Mouse (Mus musculus): ENCODE measurements around the gene Rtn4rl2. TPM values are rescaled to one million over a fixed set of nuclear protein-coding genes. Genes with fewer than 3 reads are reported as not detected.
"Not testable (repeated sequence)": the region's sequence is repeated elsewhere in the genome, so short reads cannot be mapped to it uniquely, and the experiment has no call there.

Gene Rtn4rl2
- total RNA-seq (2021), result 100 to 1,000 TPM; 103 to 104 TPM
- long read RNA-seq, transcript Rtn4rl2-203 (3 exons, 1,303 nt), result major isoform, 127 of 163 reads
- long read RNA-seq, partial matches to known transcripts, result 4 of 163 reads
- long read RNA-seq, other reads (novel, unspliced or antisense), result 32 of 163 reads

DNA sequence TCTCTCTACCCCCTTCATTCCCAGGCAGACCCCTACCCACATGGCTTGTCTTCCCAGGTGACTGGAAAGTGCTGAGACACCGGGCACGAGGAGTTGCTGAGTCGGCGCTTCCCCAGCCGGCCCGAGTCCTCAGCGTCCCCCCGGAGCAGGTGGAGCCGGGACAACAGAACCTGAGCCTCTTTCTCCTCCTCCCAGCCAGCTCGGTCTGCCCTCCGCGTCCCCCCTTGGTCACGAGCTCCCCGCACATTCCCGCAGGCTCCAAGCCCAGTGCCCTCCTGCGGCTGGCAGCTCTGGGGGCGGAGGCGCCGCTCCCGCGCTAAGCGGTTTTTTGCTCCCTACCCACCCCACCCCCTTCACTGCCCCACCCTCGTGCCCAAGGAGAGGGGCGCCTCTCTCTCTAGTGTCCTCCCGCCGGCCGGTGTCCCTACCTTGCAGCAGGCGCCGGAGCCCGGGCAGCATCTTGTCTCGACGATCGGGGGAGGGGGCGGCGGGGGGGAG, at the start of gene Rtn4rl2:
Rtn4rl2 (minus strand) TSS at position 477 of the 498 bp plus-strand sequence.
- DNase-seq (ENCODE audit: low spot score in 2 of 2), result no peak

DNA sequence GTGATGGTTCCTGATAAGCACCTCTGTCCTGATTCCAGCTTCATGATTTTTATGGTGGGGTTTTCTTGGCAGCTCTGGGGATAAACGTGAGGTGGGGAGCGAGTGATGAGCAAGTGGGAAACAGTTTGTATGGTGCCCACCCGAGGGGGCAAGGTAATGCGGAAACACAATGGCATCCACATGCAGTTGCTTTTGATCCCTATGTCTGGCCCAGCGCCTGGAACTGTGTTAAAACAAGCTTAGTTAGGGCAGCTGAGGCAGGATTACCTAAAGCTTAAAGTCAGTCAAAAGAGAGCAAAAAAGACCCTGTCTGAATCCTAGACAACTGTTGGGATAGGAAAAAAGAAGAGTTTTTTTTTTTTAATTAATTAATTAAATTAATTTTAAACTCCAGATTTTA, 48.6 kb upstream of the Rtn4rl2 start:
- no peak for DNase-seq (ENCODE audit: low spot score in 2 of 2)

DNA sequence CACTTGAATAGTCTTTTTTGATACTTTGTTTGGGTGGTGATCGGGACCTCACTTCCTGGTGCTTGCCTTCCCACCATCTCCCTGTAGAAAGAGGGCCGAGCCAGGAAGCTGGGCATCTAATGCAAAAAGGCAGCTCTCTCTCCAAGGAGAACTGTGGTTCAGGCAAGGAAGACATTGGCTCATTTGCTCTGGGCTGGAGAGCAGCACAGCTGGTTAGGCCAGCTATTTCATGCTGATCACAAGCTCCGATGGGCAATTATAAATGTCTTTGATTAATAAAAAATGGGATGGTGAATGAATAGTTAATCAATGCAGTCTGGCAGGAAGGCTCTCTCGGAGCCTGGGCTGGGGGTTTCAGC, 48.1 kb upstream of the Rtn4rl2 start:
- DNase-seq (ENCODE audit: low spot score in 2 of 2), result no peak

GRCm38 (mm10) chr2:84933992-84934648, 47.6 kb upstream of the Rtn4rl2 start:
- DNase-seq (ENCODE audit: low spot score in 2 of 2), result no peak

DNA sequence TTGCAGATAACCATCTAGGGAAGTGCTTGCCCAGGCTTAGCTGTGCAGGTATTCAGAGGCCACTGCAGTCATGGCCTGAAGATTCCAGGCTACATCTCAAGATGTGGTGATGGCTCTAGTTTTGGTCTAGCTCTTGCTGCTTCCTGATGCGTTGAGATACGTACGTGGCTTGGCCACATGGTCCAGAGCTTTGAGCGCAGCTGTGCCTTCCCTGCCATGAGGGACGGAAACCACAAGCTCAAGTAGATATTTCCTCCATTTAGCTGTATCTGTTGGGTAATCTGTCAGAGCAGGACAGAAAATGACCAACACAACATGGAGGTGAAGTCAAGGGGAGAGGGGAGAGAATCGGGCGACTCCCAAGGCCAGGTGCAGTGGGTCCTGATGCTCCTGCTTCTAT, 43.7 kb upstream of the Rtn4rl2 start:
- no peak for DNase-seq (ENCODE audit: low spot score in 2 of 2)

GRCm38 (mm10) chr2:84919601-84920108, 33.1 kb upstream of the Rtn4rl2 start:
- no peak for DNase-seq (ENCODE audit: low spot score in 2 of 2)

DNA sequence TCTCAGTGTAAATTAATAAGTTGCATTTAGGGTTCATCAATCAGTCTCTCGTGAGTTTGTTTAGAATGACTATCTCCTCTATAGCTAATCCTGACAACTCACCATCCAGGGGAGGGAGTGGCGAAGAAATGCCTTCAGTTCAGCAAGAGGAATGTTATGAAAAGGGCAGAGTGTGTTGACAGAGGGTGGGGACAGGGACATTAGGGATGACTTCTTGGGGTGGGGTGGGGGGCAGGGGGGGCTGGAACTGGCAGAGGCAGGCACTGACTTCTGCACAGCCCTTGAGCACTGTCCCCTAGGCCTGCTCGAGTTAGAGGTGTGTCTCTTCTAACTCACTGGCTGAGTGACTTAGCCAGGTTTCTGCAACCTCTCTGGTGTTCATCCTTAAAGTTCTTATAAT, 31.7 kb upstream of the Rtn4rl2 start:
- no peak for DNase-seq (ENCODE audit: low spot score in 2 of 2)

- DNase-seq (ENCODE audit: low spot score in 2 of 2), result no peak
These were observed 30.2 kb upstream of the Rtn4rl2 start for GRCm38 (mm10) chr2:84916548-84917320.

DNA sequence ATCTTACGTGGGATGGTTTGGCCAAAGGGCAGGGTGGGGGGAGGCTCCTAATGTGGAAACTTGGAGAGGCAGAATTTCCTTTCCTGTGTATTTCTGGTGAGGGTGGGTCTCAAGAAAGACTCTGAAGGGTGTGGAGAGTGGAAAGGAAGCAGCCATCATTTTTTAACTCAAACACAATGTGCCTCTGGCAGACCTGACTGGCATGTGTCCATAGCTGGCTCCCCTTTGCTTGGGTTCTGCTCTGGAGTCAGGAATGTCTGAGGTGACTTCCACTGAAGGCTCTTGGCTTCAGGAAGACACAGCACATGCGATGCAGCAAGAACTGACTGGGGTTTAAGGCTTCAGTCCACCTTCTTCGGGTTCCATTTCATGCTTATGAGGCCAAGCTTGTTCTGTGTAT, 28.8 kb upstream of the Rtn4rl2 start:
- no peak for DNase-seq (ENCODE audit: low spot score in 2 of 2)

DNA sequence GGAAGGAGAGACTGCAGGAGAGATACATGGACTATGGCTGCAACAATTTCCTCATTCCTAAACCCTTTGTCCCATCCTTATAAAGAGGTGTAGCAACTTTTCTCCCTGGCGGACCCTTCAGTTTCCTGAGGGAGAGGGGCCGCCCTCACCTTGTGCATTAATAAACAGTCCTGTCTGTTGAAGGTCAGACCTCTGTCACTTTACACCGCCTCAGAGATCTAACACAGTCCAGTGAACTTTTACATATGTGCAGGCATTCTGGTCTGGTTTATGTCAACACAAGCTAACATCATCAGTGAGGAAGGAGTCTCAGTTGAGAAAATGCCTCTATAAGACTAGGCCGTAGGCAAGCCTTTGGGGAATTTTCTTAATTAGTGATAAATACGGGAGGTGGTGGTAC, 27.4 kb upstream of the Rtn4rl2 start:
- no peak for DNase-seq (ENCODE audit: low spot score in 2 of 2)

DNA sequence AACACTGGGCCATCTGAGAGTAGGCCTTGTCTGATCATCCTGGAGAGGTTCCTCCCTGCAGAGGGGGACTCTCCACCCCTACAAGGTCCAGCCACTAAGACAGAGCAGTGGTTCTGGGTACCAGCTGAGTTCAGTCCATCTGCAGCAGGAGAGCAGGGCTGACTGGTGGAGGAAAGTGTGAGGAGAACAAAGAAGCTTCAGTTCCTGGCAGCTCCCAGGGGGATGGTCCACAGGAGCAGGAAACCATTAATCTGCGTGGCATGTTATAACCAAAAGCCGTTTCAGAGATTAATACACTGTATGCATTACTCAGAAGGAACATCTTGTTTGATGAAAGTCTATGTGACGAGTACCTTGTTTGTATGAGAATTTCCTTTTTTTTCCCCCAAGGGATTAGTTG, 26.2 kb upstream of the Rtn4rl2 start:
- no peak for DNase-seq (ENCODE audit: low spot score in 2 of 2)

GRCm38 (mm10) chr2:84896686-84897085, 10.2 kb upstream of the Rtn4rl2 start:
- DNase-seq (ENCODE audit: low spot score in 2 of 2), result not testable (repeated sequence)

DNA sequence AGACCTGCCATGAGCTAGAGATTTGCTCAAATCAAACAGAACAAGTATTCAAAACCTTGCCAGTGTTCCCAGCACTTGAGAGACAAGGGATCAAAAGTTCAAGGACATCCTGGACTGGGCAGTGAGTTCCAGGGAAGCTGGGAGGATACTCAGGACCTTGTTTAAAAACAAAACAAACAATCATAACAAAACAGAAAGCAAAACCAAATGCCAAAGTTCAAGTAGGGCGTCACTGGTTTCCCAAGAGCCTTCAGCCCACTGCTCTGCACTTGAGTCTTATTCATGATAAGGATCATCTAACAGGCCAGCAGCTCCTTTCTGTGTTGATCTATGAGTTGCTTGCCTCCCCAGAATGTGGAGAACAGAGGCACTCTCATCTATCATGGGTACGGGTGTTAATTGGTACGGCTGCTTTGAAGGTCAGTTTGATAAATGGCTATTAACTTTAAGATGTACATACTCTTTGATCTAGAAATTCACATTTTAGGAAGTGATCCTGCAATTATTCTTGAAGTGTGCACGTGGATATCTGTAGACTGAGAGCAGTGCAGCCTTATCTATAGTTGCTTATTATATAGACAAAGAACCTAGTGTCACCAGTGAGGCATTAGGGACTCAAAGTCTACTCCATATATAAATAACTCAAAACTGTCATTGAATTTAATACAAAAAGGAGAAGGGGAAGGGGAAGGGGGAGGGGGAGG, 9.1 kb upstream of the Rtn4rl2 start:
- no peak for DNase-seq (ENCODE audit: low spot score in 2 of 2)

- DNase-seq (ENCODE audit: low spot score in 2 of 2), result peak in 1 of 2 experiments; percentile 82
These were observed 6.8 kb upstream of the Rtn4rl2 start for GRCm38 (mm10) chr2:84893359-84893758.

- DNase-seq (ENCODE audit: low spot score in 2 of 2), result peak in 1 of 2 experiments; percentile 91
These were observed 3.5 kb upstream of the Rtn4rl2 start for GRCm38 (mm10) chr2:84890045-84890340.

DNA sequence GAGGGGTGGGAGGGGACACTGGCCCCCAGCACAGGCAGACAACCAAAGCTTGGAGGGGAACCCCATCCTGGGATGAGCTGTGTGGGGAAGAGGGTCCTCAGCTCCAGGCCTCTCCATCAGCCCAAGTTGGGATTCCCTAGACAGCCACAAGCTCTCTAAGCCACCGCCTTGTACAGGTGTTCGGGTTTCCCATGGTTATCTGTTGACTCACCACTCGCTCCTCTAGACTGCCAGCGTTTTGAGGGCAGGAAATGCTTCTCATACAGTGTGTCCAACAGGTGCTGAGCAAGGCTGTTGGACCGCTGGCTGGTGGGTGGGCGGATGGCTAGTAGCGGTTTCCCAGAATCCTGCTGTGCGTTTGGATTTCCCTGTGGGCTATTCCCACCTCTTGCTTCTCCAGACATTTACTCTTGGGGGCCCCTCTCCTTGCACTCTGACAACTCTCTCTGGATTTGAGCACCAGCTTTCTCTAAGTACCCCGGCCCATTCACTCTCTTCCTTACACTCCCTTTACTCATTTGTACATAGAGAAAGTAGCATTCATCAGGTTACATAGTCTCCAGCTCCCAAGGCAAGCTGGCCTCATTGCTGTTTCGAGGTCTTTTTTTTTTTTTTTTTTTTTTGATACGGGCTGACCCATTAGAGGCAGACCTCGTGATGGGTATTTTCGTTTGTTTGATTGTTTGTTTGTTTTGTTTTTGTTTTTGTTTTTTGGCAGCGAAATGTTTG, 3.0 kb upstream of the Rtn4rl2 start:
- no peak for DNase-seq (ENCODE audit: low spot score in 2 of 2)

- DNase-seq (ENCODE audit: low spot score in 2 of 2), result peak; percentile 86 to 92
These were observed 2.3 kb upstream of the Rtn4rl2 start for GRCm38 (mm10) chr2:84888657-84889315.

GRCm38 (mm10) chr2:84887411-84888271, 1.1 kb upstream of the Rtn4rl2 start:
- DNase-seq (ENCODE audit: low spot score in 2 of 2), result peak in 1 of 2 experiments; percentile 83

GRCm38 (mm10) chr2:84886821-84887281, 341 bp upstream of the Rtn4rl2 start:
- DNase-seq (ENCODE audit: low spot score in 2 of 2), result peak in 1 of 2 experiments; percentile 67
